Mouse (Mus musculus) adrenal gland, postnatal 36 days (tissue): Measurements from ENCODE around the gene Nudt14. TPM values are rescaled to one million over a fixed set of nuclear protein-coding genes. Genes with fewer than 3 reads are reported as not detected.

Source experiments
- DNase-seq, 2 experiments: peaks; one replicate each; pipeline ENCODE4 v3.0.0; 2021; ENCODE audit warnings: mixed read lengths in 1 of 2
- microRNA-seq: library from miRNA; unstranded; fragments of <30 nt; microRNA quantifications from one replicate; pipeline ENCODE4 v1.2.0, GENCODE M21; 2021
- total RNA-seq, 2 experiments: library from RNA; stranded (reverse); gene quantifications; 2 replicates each; pipeline ENCODE4 v1.2.3; 2021

The Nudt14 gene
- total RNA-seq, 2 experiments from 2014 or later: 26.5 to 34.7 TPM

DNA sequence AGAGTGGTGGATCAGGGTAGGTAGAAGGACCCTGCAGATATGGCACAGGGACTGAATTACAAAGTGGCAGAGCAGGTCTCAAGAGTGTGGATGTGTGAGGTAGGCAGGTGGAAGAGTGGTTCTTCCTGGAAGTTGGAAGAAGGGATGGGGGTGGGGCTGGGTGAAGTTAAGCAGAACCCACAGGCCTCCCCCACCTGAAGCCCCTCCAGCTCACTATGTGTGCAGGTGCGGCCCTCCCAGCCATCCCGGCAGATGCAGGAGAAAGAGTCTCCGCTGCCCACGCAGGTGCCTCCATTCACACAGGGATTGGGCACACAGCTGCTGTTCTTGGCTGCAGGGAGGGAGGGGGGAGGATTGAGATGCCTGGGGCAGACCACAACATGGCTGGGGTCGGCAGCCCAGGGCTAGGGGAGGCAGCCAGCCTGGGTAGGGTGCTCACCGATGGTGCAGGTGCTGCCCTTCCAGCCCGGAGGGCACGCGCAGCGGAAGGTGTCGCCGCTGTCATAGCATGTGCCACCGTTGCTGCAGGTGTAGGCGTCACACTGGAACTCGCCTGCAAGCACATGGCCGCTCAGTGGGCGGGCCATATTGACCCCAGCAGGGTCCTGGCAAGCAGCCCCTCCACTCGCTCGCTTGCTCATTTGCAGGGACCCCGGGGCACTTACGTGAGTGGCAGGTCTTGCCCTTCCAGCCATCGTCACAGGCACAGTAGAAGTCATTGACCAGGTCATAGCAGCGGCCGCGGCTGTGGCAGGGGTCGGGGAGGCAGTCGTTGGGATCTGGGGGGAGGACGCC is 28.8 kb downstream of the Nudt14 start:
- no peak for DNase-seq

- DNase-seq: no peak
Measured at GRCm38 (mm10) chr12:112911701-112912100, 30.2 kb downstream of the Nudt14 start.

GRCm38 (mm10) chr12:112908991-112909390 is 32.9 kb downstream of the Nudt14 start:
- no peak for DNase-seq

GRCm38 (mm10) chr12:112905001-112905400 is 36.9 kb downstream of the Nudt14 start:
- DNase-seq: no peak

- DNase-seq: peak in 1 of 2 experiments; percentile 19
Measured at GRCm38 (mm10) chr12:112903941-112904340, 38.0 kb downstream of the Nudt14 start.

DNA sequence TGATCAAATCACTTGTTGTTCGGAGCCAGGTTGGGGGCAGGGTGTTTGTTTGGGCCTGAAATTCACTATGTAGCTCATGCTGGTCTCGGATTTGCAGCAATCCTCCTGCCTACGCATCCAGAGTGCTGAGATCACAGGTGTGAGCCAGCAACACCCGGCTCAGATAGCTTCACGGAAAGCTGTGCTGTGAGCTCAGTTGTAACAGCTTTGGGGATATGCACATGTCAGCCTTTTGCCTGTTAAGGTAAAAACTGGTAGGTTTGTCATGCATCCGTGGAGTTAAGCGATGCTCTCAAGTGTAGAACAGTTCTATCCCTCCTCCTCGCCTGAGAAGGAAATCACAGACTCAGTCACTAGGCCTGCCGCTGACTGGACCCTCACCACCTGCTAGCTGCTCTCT is 41.3 kb downstream of the Nudt14 start:
- DNase-seq: no peak

DNA sequence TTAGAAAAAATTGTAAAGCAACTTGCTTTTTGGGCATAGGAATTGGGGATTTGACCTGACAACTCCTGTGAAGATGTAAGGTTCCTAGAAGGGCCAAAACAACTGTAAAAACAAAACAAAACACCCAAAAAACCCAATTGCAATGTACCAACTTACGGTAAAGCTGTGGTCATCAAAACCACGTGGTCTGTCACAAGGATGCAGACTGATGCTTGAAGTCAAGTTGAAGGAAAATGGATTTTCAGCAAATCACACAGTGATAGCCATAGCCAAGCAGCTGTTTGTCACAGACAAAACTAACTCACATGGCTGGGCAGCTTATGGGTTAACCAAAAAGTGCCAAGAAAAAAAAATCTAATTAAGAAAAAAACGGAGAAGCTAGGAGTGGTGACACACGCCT is 43.0 kb downstream of the Nudt14 start:
- no peak for DNase-seq

GRCm38 (mm10) chr12:112898351-112898750 is 43.6 kb downstream of the Nudt14 start:
- no peak for DNase-seq

GRCm38 (mm10) chr12:112897522-112898212 is 44.3 kb downstream of the Nudt14 start:
- DNase-seq: peak; percentile 63 to 65

DNA sequence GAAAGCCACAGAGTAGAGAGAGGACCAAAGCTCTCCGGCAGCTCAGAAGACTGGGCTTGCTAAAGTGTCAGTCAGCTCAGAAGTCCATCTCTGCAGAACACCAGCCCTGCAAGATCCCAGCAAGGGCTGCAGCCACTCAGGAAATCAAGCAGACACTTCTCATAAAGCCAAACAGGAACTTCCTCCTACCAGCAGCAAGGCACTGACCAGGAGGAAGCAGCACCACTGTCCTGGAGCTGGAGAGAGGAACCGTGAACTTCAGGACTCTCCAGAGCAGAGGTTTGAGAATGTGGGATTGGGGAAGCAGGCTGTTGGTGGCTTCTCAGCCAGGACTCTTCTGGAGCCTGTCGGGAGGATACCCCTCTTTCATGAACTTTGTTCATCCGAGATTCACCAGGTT is 47.0 kb downstream of the Nudt14 start:
- DNase-seq: no peak

GRCm38 (mm10) chr12:112894303-112894884 is 47.5 kb downstream of the Nudt14 start:
- DNase-seq: peak; percentile 41 to 42

DNA sequence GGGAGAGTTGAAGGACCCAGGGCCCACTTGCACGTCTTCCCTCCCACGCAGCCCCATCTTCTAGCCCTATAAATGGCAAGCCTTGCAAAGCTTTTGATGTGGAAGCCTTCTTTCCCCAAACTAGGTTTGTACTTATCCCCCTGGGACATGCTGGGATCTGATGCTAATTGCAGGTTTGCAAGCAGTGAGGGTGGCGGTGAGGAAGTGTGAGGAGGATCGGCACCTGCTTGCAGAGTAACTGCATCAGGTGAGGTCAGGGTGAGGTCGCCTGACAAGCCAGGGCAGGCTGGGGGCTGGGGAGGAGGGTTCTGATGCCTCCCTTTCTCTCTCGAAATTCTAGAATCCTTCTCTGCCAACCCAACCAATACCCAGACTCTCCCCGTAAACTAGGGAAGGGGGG is 56.5 kb downstream of the Nudt14 start:
- DNase-seq: no peak

Small RNAs within 50 kb of the gene (microRNA-seq; reads per million reads assigned to microRNA genes)
- gene Mir6941: not detected

Other genes with a start within 250 kb of the Nudt14 start
- 10 to 100 TPM; 41.5 to 48.8 TPM for gene Cep170b, start 221.7 kb downstream of the Nudt14 start, total RNA-seq
- 10 to 100 TPM in 1 of 2 experiments, 1 to 10 TPM in 1; 7.5 to 11.9 TPM for gene Pld4, start 181.5 kb downstream of the Nudt14 start, total RNA-seq
- gene Ahnak2, start 139.5 kb downstream of the Nudt14 start, total RNA-seq: 1 to 10 TPM; 7.5 to 7.7 TPM
- gene Clba1, start 133.2 kb downstream of the Nudt14 start, total RNA-seq: 10 to 100 TPM; 10.0 to 12.0 TPM
- gene Cdca4, start 112.7 kb downstream of the Nudt14 start, total RNA-seq: 10 to 100 TPM; 14.7 to 19.5 TPM
- gene Gpr132, start 73.9 kb downstream of the Nudt14 start, total RNA-seq: under 1 TPM; 0.33 to 0.40 TPM
- gene Jag2, start 12.3 kb downstream of the Nudt14 start, total RNA-seq: 1 to 10 TPM; 4.3 to 6.5 TPM
- gene Btbd6, start 34.4 kb upstream of the Nudt14 start, total RNA-seq: 10 to 100 TPM; 15.5 to 23.7 TPM
- gene Brf1, start 58.6 kb upstream of the Nudt14 start, total RNA-seq: 10 to 100 TPM; 42.9 to 49.6 TPM
- 10 to 100 TPM; 39.7 to 46.3 TPM for gene Pacs2, start 72.4 kb upstream of the Nudt14 start, total RNA-seq
- gene Tex22, start 132.4 kb upstream of the Nudt14 start, total RNA-seq: under 1 TPM in 1 of 2 experiments, not detected in 1; 0.46 TPM
- 10 to 100 TPM; 76.8 to 99.8 TPM for gene Mta1, start 156.2 kb upstream of the Nudt14 start, total RNA-seq
- 10 to 100 TPM; 51.8 to 52.5 TPM for gene Crip2, start 198.1 kb upstream of the Nudt14 start, total RNA-seq
- gene Crip1, start 204.2 kb upstream of the Nudt14 start, total RNA-seq: 10 to 100 TPM; 44.1 to 71.1 TPM
- 1 to 10 TPM; 1.7 TPM for gene Tedc1, start 214.3 kb upstream of the Nudt14 start, total RNA-seq
- 1 to 10 TPM; 4.5 to 7.4 TPM for gene Tmem121, start 243.8 kb upstream of the Nudt14 start, total RNA-seq